Mouse (Mus musculus) thymus, postnatal 25 days (tissue): ENCODE data around the gene Nup62cl.

Experiments used
- DNase-seq: peaks from one replicate; pipeline ENCODE4 v3.0.0; 2022

The Nup62cl gene

GRCm38 (mm10) chrX:140062135-140062975 is at the start of gene Nup62cl, which contains the start of gene Pih1h3b:
TSS of gene Nup62cl (minus strand) at chrX:140062712.
TSS of gene Pih1h3b (plus strand) at chrX:140062879.
- DNase-seq = peak; percentile 2

- DNase-seq = no peak
These were observed 31.6 kb upstream of the Nup62cl start for GRCm38 (mm10) chrX:140094066-140094465.

GRCm38 (mm10) chrX:140082535-140082934 is 20.0 kb upstream of the Nup62cl start:
- DNase-seq = no peak

GRCm38 (mm10) chrX:140060886-140061874 is 1.3 kb downstream of the Nup62cl start:
- DNase-seq = no peak

- DNase-seq = no peak
These were observed 63.8 kb downstream of the Nup62cl start for GRCm38 (mm10) chrX:139998691-139999065.

GRCm38 (mm10) chrX:139997740-139998690 is 64.5 kb downstream of the Nup62cl start, which contains the start of gene Rbm41:
TSS of gene Rbm41 (minus strand) at chrX:139998595.
- peak; percentile 44 for DNase-seq

GRCm38 (mm10) chrX:139982115-139982514 is 80.4 kb downstream of the Nup62cl start:
- no peak for DNase-seq
